Mouse (Mus musculus) mouse trophoblast stem cell (cell line): ENCODE measurements at regions not wholly inside any gene's neighbourhood (a gene's known extent, or its start where the extent isn't known, plus 50 kb on each side); places are given as distances from the start of the nearest gene placed in this dataset.

Source experiments
- in situ Hi-C, 2 experiments: fragments of 300-500 bp; cut with MseI, MboI; formaldehyde crosslinking; loops; 2 replicates in 1 of 2; 3 replicates in 1 of 2; pipeline ENCODE4 v1.15.1; 2025

DNA sequence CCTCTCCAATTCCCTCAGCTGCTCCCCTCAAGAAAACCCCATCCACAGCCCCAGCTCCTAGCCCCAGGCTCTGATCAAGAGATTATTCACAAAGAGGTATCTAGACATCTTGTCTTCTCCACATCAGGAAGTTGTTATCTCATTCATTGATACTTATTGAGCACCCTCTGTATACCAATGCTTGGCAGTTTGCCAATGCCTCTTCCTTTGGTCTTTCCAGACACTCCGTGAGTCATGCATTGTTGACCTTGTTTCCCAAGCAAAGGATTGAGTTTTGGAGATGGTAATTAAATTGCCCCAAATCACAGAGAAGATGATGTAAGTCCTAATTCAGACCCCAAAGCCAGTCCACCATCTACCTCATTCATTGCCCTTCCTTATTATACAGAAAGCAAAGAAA, 235.9 kb upstream of the Zmiz1 start:
- in situ Hi-C loops = no loop called here

DNA sequence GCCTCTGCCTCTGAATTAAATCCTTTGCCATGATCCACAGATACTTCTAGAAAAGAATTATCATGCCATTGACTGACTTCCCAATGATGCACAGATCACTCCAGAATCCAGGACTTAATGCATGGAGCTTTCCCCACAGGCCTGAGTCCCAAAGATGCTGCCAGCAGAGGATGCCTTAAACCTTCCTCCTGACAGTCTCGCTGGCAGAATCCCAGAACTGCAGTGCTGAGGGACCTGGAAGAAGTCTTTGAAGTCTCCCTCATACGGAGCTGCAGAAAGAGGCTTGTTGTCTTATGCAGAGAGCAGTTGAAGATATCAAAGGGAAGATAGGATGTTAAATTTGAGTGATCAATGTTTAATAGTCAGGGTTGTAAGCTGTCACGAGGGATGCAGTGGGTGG, 233.8 kb upstream of the Zmiz1 start:
- in situ Hi-C loops = no loop called here

DNA sequence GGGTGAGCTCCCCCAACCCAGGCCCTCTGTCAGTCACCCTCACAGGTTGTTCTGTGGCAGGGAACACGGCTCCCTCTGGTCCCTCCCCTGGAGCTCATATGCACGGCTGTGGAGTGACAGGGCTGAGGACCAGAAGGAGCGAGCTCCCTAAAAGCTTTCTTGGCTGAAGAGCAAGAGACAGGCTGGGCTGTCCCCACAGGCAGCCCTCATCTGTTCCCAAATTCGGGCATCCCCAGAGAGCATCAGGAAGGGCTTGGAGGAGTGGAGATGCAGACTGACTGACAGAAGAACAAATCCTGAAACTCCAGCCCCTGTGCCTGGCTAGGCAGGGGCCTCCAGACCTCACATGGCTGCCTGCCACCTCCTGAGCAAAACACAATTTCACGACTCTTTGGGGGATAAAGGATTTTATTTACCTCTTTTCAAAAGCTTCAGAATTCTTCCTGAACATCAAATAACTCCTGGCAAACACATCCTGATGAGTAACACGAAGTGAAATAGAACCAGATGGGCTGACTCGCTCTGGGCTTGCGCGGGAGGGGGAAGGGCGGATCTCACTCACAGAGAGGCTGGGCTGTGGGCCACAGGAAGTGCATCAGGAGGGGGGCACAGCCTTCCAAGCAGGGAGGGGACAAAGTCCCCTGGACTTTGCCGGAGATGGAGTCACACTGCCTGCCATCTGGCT, 232.7 kb upstream of the Zmiz1 start:
- in situ Hi-C loops = no loop called here

DNA sequence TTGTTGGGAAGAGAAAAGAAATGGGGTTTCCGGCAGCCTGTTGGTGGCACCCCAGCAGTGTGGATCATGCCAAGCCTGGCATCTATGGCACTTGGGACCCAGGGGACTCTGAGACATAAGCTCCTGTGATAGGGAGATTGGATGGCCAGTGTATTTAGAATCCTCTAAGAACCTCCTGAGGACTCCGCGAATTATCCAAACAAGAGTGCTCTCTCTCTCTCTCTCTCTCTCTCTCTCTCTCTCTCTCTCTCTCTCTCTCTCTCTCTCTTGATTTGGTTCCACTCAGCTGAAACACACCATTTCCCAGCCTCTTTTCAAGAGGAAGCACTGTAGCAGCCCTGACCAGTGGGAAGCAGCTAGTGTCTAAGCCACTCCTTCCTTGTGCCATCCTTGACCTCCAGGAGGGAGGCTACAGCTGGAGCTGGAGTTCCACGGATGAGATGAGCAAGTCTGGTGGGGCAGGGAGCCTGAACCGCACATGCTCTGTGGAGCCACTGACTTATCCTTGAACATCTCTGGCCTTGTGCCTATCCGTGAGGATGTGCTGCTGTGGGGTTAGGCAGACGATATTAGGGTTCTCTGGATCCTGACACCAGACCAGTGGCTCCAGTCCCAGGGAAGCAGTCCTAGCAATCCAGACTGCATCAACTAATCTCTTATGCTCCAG, 232.0 kb upstream of the Zmiz1 start:
- in situ Hi-C loops = no loop called here

DNA sequence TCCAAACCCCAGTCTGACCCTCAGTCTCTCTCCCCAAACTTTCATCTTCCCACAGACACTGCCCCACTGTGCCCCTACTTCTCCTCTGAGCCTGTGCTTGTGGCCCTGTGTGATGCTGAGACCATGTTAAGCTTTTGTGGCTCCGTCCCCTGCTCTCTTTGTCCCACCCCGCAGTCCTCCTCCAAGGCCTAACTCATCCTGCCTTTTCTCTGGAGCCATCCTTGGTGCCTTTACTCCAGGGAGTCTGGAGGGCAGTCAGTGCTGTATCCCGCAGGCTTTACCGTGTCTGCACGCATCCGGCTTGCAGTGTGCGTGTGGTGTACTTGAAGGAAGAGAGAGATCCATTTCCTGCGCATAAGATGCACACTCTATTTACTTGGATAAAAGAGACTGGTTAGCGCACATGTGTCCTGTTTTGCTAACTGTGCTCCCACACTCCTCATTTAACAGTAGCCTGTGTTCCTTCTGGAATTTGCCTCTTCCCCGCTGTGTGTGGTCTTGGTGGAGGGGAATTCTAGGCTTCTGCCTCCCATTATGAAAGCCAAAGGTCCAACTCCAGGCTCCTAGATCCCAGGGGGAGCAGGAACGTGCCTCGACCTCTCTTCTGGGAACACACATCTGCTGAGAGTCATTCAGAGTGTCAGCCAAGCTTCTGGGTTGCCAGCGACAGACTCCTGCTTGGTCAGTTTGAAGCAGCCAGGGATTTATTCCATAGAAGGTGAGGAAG, 230.5 kb upstream of the Zmiz1 start:
- in situ Hi-C loops = no loop called here

DNA sequence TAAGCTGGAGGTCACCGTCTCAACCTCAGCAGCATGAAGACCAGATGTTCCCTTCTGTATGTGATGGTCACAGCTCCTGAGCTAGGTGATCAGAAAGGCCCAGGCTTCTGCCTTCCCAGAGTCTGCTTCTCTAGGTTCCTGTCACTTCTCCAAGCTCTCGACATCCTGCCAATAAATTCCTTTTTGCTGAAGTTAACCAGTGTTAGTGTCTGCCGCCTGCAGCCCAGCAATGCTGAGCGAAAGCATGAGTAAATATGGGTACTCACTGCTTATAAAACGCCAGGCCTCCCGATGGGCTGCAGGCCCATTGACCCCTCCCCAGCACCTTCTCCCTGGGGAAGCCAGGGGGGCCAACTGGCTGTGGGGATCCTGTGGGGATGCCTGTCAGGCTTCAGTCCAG, 229.4 kb upstream of the Zmiz1 start:
- in situ Hi-C loops = no loop called here

DNA sequence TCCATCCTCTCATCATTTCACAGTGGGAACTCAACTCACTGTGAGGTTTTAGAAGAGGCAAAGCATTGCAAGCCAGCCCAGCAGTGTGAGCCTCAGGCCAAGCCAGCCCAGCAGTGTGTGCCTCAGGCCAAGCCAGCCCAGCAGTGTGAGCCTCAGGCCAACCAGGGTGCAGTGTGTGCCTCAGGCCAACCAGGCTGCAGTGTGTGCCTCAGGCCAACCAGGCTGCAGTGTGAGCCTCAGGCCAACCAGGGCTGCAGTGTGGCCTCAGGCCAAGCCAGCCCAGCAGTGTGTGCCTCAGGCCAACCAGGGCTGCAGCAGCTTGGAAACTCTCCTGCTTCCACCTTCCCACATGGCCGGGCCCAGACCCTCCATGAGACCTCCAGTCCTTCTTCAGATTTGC, 227.1 kb upstream of the Zmiz1 start:
- in situ Hi-C loops = no loop called here

DNA sequence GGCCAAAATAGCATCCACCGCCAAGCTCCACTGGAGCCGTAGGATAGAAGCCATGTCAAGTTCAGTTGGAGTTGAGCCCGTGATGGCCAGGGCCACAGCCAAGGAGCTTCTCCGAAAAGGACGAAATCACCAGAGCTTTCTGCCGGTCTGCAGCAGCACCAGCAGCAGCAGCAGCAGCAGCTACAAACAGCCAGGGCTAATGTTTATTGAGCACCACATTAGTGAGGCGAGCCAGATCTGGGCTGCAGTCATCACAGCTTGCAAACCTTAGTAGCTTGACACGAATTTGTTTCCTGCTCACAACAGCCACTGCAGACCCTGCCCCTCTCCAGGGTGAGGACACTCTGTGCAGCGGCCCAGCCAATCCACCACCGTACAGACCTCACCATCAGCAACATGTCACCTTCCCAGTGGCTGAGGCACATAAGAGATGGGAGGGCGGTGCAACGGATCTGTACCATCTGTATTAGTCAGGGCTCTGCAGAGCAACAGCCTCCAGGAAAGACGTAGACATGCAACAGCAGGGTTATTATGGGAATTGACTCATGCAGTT, 222.5 kb upstream of the Zmiz1 start:
- in situ Hi-C loops = no loop called here

DNA sequence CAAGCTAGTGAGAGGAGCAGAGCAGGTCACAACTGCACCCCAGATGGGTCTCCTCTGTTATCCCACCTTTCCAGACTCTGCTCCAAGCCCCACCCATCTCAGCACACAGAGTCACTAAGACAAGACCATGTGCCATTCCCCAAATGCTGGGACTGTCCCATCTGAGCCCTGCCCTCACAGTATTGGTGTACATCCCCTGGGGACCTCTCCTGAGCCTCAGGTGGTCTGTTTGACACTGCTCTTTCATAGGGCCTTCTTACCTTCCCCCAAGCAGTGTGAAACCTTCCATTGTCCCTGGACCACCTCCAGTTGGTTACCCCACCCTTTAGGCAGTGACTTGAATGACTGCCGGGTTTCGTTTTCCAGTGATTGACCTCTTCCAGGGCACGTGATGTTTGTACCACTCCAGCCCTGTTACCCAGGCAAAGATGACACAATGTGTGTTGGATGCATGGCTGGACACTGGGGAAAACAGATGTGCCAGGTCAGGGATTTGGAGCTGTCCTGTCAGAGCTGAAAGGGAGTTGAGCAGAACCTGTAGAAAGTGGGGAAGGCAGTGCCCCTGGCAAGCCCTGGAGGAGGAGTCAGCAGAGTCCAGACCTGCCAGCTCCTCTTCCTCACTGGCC, 219.5 kb upstream of the Zmiz1 start:
- in situ Hi-C loops = no loop called here

DNA sequence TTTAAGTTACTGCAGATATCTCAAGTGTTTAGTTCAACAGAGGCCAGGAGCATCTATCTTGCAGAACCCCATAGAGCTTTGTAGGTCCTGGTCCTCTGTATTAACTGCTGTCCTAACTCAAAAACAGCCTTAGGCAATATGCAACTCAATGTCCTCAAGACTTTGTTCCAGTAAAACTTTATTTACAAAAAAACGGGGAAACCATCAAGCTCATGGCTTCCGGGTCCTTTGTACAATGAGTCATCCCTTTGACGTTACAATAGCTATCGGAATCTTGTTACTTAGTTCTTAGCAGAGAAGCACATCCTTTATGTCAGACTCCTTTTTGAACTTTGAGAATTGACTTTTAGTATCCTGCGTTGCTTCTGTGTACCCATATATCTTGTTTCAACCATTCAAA, 216.2 kb upstream of the Zmiz1 start:
- in situ Hi-C loops = no loop called here

DNA sequence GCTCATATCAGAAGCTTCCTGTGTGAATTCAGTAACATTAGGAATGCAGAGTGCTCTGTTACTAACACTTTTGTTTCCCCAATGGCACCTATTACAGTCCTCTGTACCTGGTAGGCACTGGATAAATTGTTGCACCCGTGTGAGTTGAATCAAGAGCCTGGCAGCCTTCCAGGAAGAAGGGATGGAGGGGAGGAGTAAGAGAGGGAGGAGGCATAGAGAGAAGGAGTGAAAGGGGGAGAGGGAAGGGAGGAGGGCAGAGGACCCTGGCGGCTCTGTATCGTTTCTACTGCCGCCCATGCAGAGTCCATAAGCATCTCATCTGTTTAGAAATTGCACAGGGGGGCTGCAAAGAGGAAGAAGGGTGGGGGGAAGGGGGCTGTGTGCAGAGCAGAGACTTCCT, 215.7 kb upstream of the Zmiz1 start:
- in situ Hi-C loops = no loop called here

DNA sequence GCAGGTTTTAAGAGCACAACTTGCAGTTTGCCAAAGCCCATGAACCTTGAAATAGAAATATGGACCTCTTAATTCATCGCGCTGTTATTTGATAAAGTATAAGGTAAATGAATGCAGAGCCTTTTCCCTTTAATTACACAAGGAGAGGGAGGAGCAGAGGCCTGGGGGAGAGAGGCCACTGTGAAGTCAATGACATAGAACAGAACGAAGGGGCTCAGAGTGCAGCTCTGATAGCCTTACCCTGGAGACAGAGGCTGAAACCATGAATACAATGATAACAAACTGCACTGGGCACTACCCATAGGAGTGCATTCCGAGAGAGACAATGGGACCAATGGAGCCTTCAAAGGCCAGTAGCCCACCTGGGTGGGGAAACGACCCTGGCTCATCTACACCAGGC, 215.3 kb upstream of the Zmiz1 start:
- in situ Hi-C loops = no loop called here

DNA sequence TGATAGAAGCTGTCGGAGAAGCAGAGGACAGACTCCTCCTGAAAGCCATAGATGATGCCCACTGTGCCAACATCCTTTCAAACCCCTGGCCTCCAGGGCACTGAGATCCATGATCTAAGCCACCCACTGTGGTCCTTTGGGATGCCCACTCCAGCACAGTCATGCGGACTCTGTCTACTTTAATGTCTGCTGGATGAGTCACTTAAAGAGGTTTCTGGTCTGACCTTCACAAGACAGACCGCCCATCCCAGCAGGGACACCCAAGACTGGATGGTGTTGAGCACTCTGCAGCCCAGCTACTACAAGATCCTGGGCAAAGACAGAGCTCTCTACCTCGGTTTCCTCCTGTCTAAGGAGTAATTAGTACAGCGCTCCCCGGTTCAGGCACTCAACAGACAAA, 214.1 kb upstream of the Zmiz1 start:
- in situ Hi-C loops = no loop called here

DNA sequence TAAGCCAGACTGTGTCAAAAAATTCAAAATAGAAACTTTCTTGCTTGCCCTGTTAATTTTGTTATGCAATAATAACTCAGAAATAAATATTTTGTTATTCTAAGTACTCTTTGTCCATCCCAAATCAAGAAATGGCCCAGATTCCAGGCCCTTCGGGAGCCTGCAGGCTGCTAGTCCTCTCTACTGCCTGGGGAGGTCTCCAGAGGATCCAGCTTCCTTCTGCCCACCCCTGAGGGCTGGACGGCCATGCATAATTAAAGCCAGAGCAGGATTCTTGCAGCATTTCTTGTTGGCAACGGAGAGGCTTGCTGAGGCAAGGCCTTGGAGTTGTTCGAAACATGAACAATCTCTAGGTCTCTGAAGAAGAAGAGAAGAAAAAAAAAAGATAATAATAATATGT, 213.3 kb upstream of the Zmiz1 start:
- in situ Hi-C loops = no loop called here

DNA sequence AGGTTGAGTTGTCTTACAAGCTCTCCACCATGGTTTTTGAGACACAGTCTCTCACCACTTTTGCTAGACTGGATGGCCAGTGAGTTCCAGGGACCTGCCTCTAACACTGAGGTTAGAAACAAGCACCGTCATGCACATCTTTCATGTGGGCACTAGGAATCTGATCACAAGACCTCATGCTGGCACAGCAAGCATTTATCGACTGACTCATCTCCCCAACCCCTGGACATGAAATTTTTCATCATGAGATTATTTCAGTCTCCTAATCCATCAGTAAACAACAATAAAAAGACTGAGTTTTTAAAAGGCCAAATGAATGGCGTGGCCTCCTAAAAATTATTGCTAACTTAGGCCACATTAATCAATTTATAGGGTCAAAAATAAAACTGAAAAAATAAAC, 210.0 kb upstream of the Zmiz1 start:
- in situ Hi-C loops = no loop called here

DNA sequence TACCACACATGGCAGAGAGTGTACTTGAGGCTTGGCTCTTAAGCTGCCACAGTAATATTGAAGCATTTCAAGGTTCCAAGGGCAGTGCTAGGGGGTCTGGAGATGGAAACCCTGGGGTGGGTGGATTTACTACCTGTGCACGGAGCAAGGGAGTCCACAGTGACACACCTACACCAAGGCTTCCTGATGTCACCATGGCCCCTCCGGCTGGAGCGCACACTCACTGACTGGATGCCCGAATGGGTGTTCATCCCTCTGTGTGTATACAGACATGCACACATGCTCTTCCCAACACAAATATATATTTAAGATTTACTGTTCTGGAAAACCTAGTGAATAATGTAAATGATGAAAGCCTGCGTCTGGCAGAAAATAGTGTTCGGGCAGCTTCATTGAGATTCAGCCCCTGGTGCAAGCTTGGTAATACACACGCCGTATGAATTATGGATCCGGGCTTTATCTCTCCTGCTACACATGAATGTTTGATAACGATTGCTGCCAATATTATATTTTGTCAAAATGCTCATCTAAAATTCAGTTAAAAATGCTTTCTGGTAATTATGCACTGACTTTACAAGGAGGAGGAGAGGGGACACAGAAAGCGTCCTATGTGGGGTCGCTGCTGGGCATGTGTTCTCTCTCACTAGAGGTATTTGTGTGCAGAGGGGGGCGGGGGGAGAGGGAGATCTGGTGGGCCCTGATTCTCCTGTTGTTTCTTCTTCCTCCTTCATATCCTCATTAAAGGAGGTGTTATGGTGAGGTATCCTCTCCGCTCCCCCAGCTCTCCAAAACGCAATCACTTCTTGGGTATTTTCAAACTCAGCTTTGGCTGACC, 205.8 kb upstream of the Zmiz1 start:
- in situ Hi-C loops = no loop called here

DNA sequence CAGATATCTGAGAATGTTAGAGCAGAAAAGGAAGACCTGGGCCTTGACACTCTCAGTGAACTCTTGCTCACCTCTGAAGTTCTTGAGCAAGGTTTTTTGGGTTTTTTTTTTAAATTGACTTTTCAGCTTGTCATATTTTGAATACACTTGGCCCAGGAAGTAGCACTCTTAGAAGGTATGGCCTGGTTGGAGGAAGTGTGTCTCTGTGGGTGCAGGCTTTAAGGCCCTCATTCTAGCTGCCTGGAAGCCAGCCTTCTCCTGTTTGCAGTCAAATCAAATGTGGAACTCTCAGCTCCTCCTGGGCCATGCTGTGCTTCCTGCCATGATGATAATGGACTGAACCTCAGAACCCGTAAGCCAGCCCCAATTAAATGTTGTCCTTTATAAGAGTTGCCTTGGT, 195.9 kb upstream of the Zmiz1 start:
- in situ Hi-C loops = no loop called here

DNA sequence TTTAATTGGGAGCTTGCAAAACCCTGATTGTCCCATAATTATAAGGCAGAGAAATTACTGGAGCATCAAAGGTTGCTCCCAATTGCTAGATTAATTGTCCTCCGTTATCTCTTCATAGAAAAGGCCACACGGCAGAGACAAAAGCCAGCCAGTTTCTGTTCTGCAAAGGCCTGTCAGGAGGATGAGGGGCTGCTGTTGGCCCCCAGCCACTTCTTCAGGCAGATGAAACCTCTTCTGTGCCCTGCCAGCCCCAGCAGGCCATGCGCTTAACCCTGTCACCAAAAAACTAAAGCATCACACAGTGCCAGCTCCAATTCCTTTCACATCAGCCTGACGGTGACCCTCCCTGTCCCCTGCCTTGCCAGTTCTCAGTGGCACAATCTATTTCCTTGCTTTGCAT, 192.1 kb upstream of the Zmiz1 start:
- in situ Hi-C loops = no loop called here

DNA sequence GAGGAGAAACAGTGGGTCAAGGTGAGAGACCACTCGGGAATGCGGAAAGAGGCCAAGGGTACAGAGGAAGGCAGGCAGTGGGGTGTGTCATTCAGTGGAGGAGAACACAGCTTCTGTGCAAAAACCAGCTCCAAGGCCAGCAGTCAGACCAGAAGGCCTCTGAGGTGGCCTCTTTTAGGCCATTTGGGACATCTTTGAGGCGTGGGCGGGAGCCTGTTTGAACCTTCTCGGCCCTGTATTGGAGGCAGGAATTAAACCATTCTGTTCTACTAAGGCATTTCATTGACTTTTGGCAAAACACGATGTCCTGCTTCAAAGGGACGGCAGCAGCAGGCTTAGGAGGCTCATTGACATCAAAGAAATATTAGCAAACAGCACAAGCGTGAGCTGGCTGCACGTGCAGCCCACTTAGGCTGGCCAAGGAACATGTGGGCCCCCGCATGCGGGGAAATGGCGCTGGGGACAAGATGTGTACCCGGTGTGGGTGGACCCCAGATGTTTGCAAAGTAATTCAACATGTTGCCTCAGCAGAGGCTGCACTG, 190.8 kb upstream of the Zmiz1 start:
- in situ Hi-C loops = no loop called here

DNA sequence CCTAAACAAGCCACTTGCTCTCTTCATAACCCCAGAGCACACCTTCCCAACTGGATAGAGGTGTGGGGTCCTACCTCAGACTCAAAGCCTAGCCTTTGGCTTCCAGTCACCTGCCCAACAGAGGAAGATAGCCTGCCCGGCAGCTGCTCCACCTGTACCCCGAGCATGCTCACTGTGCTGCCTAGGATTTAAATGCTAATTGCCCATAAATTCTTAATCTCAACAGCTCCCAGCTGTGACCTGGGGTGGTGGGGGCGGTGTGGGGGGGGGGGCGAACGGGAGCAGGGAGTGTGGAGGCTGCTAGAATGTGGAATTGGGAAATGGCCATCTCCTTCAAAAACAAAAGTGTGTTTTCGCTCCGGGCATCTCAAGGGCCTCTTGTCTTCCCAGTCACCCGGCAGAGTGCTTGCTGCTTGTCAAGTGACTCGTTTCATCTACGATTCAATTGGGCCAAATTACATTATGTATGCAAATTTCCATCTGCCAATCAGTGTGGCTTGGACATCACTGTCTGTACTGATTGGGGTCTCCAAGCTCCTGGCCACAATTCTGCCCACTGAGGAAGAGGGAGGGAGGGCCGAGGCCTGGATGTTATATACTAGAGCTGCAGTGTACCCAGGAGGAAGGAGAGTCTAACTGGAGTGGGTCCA, 188.6 kb upstream of the Zmiz1 start:
- in situ Hi-C loops = no loop called here
